Mouse (Mus musculus): ENCODE data around the gene Tnxb. TPM values are rescaled to one million over a fixed set of nuclear protein-coding genes. Genes with fewer than 3 reads are reported as not detected.

The Tnxb gene
- polyA plus RNA-seq (2015; fragmentation: Nextera tagmentation; extraction: Ambion mirVana), result 15.2 and 16.9 TPM in 2 replicates

DNA sequence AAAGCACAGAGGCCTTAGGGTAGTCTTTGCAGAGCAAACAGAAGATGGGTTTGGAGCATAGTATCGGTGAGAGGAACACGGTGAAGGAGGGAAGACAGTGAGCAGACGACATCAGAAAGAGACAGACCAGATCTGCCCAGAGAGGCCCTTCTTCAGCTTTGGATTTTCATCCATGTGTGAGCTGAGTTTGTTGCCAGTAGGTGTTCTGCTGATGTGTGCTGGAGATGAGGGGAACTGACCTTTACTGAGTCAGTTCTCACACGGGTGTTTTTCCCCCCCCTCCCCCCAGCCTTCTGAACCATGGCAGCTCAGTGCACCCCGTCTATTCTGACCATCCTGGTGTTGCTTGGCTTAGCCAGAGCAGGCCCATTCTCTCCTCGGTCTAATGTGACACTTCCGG lies at the start of gene Tnxb:
Gene Tnxb, plus strand, starts transcription at position 301 of the 400 bp plus-strand sequence.

DNA sequence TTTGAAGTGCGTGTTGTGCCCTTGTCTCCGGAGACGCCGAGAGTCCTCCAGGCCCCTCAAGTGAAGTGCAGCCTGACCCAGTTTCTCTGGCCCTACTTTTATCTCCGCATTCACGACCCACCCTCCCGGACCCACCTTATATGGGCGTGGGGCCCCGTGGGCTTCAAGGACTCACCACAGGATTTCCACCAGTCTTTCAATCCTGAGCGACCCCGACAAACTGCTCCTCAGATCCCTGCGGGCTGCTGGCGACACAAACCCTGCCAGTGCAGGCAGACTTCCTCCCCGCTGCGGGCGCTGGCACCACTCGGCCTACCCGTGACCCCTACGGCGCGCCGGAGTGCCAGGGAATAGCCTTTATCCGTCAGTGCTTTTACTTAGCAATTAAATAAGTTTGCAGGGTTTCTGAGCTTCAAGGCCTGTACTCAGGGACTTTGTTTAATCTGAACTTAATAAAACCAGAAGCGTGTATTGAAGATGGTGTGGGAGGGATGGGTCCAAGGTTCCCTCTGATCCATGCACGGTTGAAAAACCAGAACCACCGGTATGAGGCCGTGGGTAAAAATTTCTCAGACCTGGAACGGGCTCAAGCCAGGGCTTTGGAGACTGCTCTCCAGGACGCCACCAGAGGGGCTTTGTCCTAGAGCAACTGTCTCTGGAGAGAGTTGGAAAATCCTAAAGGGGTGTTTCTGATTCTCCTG lies 42.2 kb upstream of the Tnxb start, which contains the start of gene Ppt2:
Gene Ppt2, minus strand, starts transcription at position 568 of the 701 bp plus-strand sequence.

DNA sequence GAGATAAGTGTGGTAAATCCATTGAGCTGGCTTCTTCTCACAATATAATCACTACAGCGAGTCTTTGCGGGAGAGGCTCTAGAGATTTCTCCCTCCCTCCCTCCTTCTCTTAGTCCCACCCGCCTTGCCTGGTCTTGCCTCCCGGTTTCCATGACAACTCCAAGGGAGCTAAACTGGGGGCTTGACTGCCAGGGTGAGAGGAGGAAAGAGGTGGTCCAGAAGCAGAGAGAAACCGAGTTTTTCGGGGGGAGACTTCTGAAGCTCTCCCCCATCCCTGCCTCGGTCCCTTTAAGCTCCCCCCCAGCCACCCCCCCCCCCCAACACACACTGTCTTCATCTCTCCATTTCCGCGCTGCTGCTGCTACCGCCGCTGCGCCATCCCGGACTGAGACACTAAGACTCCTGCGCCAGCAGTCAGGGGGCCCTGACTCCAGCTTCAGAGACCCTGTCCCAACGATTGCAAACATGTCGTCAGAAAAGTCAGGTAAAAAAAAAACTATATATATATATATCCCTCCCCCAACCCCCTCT lies 41.0 kb upstream of the Tnxb start, which contains the start of gene Prrt1:
Gene Prrt1, plus strand, starts transcription at position 313 of the 531 bp plus-strand sequence.

DNA sequence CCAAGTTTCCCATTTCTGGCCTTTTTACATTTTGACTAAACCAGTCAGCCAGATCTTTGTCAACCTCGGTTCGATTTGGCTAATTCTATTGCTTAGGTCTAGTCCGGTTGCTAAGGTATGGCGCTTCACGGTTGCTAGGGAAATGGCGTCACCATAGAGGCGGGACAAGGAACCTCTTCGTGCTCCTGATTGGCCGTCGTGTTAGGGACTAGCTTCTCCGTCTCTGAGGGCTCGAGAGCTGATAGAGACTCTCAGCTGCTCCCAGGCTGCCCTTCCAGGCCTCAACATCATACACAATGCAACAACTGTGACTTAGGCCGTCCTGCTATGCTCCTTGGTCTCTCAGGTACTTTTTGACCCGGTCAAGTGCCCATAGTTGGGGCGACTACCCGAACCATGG lies 25.7 kb upstream of the Tnxb start, which contains the start of gene Fkbpl:
Gene Fkbpl, plus strand, starts transcription at position 157 of the 400 bp plus-strand sequence.

DNA sequence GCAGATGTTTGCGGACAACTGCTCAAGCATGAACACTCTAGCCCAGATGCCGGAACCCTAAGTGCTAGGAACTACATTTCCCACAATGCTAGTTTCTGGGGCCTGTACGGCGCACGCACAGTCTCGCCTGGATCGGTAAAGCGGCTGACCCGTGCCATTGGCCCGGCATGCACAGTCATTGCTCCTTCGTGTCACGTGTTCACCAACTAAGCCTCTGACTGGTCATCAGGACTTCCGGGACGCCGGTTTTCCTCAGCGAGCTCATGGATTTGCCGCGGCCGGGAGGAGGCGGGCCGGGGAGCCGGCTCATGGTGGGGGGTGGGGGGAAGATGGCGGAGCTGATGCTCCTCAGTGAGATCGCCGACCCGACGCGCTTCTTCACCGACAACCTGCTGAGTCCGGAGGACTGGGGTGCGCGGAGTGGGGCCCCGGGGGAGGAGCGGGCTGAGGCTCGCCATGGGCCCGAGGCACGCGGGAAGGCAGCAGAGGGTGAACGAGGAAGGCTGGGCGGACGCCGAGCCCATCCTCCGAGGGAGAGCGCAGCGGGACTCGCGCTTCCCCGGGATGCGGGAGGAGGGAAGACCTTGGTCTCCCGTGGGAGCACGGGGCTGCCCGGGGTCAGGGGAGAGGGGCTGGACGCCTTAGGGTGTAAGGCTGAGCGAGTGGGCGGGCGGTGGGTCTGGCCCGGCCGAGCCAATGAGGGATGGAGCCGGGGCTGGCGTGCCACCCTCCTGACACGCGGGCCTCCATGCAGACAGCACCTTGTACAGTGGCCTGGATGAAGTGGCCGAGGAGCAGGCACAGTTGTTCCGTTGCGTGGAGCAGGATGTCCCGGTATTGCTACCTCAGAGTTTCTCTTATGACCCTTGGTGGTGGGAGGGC lies 23.2 kb upstream of the Tnxb start, which contains the start of gene Atf6b:
Gene Atf6b, plus strand, starts transcription at position 241 of the 882 bp plus-strand sequence.

DNA sequence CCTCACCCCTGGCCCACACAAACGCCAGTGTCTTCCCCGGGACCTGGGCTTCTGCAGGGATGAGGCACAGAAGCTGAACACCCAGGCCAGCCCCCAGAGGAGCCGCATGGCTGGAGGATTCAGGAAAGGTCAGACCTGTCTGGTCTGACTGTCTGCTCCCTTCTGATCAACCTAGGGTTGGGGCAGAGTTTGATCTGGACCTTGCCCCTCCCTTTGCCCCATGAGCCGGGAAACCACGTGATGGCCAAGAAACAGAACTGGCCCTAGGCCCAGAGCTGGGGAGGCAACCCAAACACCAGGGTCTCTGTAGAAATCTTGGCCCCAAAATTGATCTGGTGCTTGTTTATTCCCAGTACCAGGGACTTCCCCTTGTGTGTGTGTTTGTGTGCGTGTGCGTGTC lies 73.4 kb downstream of the Tnxb start, which contains the start of gene C4b:
Gene C4b, minus strand, starts transcription at position 164 of the 400 bp plus-strand sequence.

Other genes with a start within 250 kb of the Tnxb start
- not detected in 2 replicates for gene Btnl4, start 193.2 kb upstream of the Tnxb start, polyA plus RNA-seq (2015; fragmentation: Nextera tagmentation; extraction: Ambion mirVana)
- not detected in 2 replicates for gene Btnl6, start 153.2 kb upstream of the Tnxb start, polyA plus RNA-seq (2015; fragmentation: Nextera tagmentation; extraction: Ambion mirVana)
- gene Notch4, start 106.3 kb upstream of the Tnxb start, polyA plus RNA-seq (2015; fragmentation: Nextera tagmentation; extraction: Ambion mirVana), result 3.6 and 4.2 TPM in 2 replicates
- gene Gpsm3, start 80.7 kb upstream of the Tnxb start, polyA plus RNA-seq (2015; fragmentation: Nextera tagmentation; extraction: Ambion mirVana), result 8.5 and 8.6 TPM in 2 replicates
- gene Pbx2, start 79.3 kb upstream of the Tnxb start, polyA plus RNA-seq (2015; fragmentation: Nextera tagmentation; extraction: Ambion mirVana), result 5.9 and 6.4 TPM in 2 replicates
- gene Ager, start 72.7 kb upstream of the Tnxb start, polyA plus RNA-seq (2015; fragmentation: Nextera tagmentation; extraction: Ambion mirVana), result 1.1 and 1.2 TPM in 2 replicates
- gene Rnf5, start 66.8 kb upstream of the Tnxb start, polyA plus RNA-seq (2015; fragmentation: Nextera tagmentation; extraction: Ambion mirVana), result 41.4 and 51.6 TPM in 2 replicates
- 27.7 and 30.6 TPM in 2 replicates for gene Agpat1, start 66.3 kb upstream of the Tnxb start, polyA plus RNA-seq (2015; fragmentation: Nextera tagmentation; extraction: Ambion mirVana)
- gene Egfl8, start 54.6 kb upstream of the Tnxb start, polyA plus RNA-seq (2015; fragmentation: Nextera tagmentation; extraction: Ambion mirVana), result 16.9 and 21.7 TPM in 2 replicates
- gene Ppt2, start 42.0 kb upstream of the Tnxb start, polyA plus RNA-seq (2015; fragmentation: Nextera tagmentation; extraction: Ambion mirVana), result 24.2 and 24.7 TPM in 2 replicates
- gene Prrt1, start 41.0 kb upstream of the Tnxb start, polyA plus RNA-seq (2015; fragmentation: Nextera tagmentation; extraction: Ambion mirVana), result 0.08 and 0.19 TPM in 2 replicates
- gene Fkbpl, start 25.8 kb upstream of the Tnxb start, polyA plus RNA-seq (2015; fragmentation: Nextera tagmentation; extraction: Ambion mirVana), result 10.5 and 13.4 TPM in 2 replicates
- gene Atf6b, start 23.4 kb upstream of the Tnxb start, polyA plus RNA-seq (2015; fragmentation: Nextera tagmentation; extraction: Ambion mirVana), result 16.5 and 20.5 TPM in 2 replicates
- gene C4b, start 73.3 kb downstream of the Tnxb start, polyA plus RNA-seq (2015; fragmentation: Nextera tagmentation; extraction: Ambion mirVana), result 0.82 and 3.6 TPM in 2 replicates
- not detected in 2 replicates for gene Cyp21a1, start 134.0 kb downstream of the Tnxb start, polyA plus RNA-seq (2015; fragmentation: Nextera tagmentation; extraction: Ambion mirVana)
- gene Stk19, start 166.4 kb downstream of the Tnxb start, polyA plus RNA-seq (2015; fragmentation: Nextera tagmentation; extraction: Ambion mirVana), result 11.6 and 15.6 TPM in 2 replicates
- 21.0 and 22.2 TPM in 2 replicates for gene Dxo, start 166.5 kb downstream of the Tnxb start, polyA plus RNA-seq (2015; fragmentation: Nextera tagmentation; extraction: Ambion mirVana)
- gene Skiv2l, start 179.7 kb downstream of the Tnxb start, polyA plus RNA-seq (2015; fragmentation: Nextera tagmentation; extraction: Ambion mirVana), result 15.7 and 16.8 TPM in 2 replicates
- 33.1 and 42.1 TPM in 2 replicates for gene Nelfe, start 179.9 kb downstream of the Tnxb start, polyA plus RNA-seq (2015; fragmentation: Nextera tagmentation; extraction: Ambion mirVana)
- gene Cfb, start 192.0 kb downstream of the Tnxb start, polyA plus RNA-seq (2015; fragmentation: Nextera tagmentation; extraction: Ambion mirVana), result 4.1 and 6.3 TPM in 2 replicates
- 0.87 and 0.99 TPM in 2 replicates for gene Zbtb12, start 208.9 kb downstream of the Tnxb start, polyA plus RNA-seq (2015; fragmentation: Nextera tagmentation; extraction: Ambion mirVana)
- not detected in 2 replicates for gene Gm20547, start 211.5 kb downstream of the Tnxb start, polyA plus RNA-seq (2015; fragmentation: Nextera tagmentation; extraction: Ambion mirVana)
- 5.1 and 9.4 TPM in 2 replicates for gene C2, start 227.7 kb downstream of the Tnxb start, polyA plus RNA-seq (2015; fragmentation: Nextera tagmentation; extraction: Ambion mirVana)
- 26.7 and 27.6 TPM in 2 replicates for gene Ehmt2, start 227.9 kb downstream of the Tnxb start, polyA plus RNA-seq (2015; fragmentation: Nextera tagmentation; extraction: Ambion mirVana)
- not detected in 2 replicates for gene Slc44a4, start 243.9 kb downstream of the Tnxb start, polyA plus RNA-seq (2015; fragmentation: Nextera tagmentation; extraction: Ambion mirVana)

Measured in skeletal muscle tissue, postnatal 0 days (tissue).